Mouse (Mus musculus) CH12.LX (cell line): ENCODE measurements around the gene Nfia.

ENCODE experiments used
- CTCF ChIP-seq, 2 experiments: IDR thresholded peaks in 1 of 2; conservative IDR thresholded peaks in 1 of 2; 2 replicates each; pipeline ENCODE4 v1.5.1; 2011 to 2012; ENCODE audit warnings: low read depth in 2 of 2, low read length in 2 of 2, improper control_type of control experiment in 1 of 2, inconsistent platforms in 1 of 2, mild to moderate bottlenecking in 1 of 2, moderate library complexity in 1 of 2
- NELFE ChIP-seq: IDR thresholded peaks from 2 replicates; pipeline ENCODE4 v1.6.1; 2011; ENCODE audit warnings: low read depth, low read length, improper control_type of control experiment
- PAX5 ChIP-seq: IDR thresholded peaks from 2 replicates; pipeline ENCODE4 v1.6.1; 2012; ENCODE audit warnings: low read length, inconsistent platforms, mixed read lengths

- TF ChIP-seq PAX5 (no peak), CTCF (conservative IDR thresholded peaks at IDR 0.05 in 1 of 2, IDR thresholded peaks at IDR 0.05 in 1 of 2; ENCODE audit: low read depth in 2 of 2, low read length in 2 of 2) (no peak), NELFE (no peak)
These were observed 136.1 kb downstream of the Nfia start for GRCm38 (mm10) chr4:97908576-97909147.
